Mouse (Mus musculus) kidney, adult 2 months (tissue): ENCODE measurements around the gene Gpr107. TPM values are rescaled to one million over a fixed set of nuclear protein-coding genes. Genes with fewer than 3 reads are reported as not detected.
A peak's percentile ranks its signal among the peaks of the same experiment; 100 is the strongest.
"Not testable (repeated sequence)": the region's sequence is repeated elsewhere in the genome, so short reads cannot be mapped to it uniquely, and the experiment has no call there.

Experiments
- DNase-seq: peaks from one replicate; pipeline ENCODE4 v3.0.0; 2021
- H3K27ac ChIP-seq: fragments of 200-500 bp; 2 replicates; pipeline ENCODE4 v1.5.1; 2012; ENCODE audit warnings: low read depth, low read length, control low read depth, inconsistent platforms; ENCODE audit not compliant: insufficient read depth
- H3K27me3 ChIP-seq: fragments of 200-500 bp; replicated peaks from 2 replicates; pipeline ENCODE4 v1.6.1; 2012; ENCODE audit warnings: mild to moderate bottlenecking, moderate library complexity, low read length, inconsistent platforms; ENCODE audit not compliant: control insufficient read depth, insufficient read depth
- H3K36me3 ChIP-seq: fragments of 200-500 bp; 2 replicates; pipeline ENCODE4 v1.6.1; 2012; ENCODE audit warnings: mild to moderate bottlenecking, moderate library complexity, low read length, inconsistent platforms; ENCODE audit not compliant: control insufficient read depth, insufficient read depth
- H3K4me1 ChIP-seq: fragments of 200-500 bp; 2 replicates; pipeline ENCODE4 v1.6.1; 2011; ENCODE audit warnings: low read length; ENCODE audit not compliant: control insufficient read depth, insufficient read depth
- H3K4me3 ChIP-seq: fragments of 200-500 bp; 2 replicates; pipeline ENCODE4 v1.5.1; 2011; ENCODE audit warnings: mild to moderate bottlenecking, low read depth, low read length, control low read depth; ENCODE audit not compliant: insufficient read depth
- CTCF ChIP-seq: fragments of 200-500 bp; conservative IDR thresholded peaks from 2 replicates; pipeline ENCODE4 v1.5.1; 2011; ENCODE audit warnings: low read depth, mild to moderate bottlenecking, control low read depth, low read length, moderate library complexity, mixed read lengths; ENCODE audit not compliant: insufficient read depth, insufficient read length
- POLR2A ChIP-seq: fragments of 200-500 bp; IDR thresholded peaks from one replicate; pipeline ENCODE4 v1.6.1; 2011; ENCODE audit warnings: low read depth, low read length, control low read depth
- WGBS: fragments of 180-500 bp; shearing (Covaris S2); methylation state at CpG from one replicate; pipeline ENCODE4 v1.1.7; 2018; 5-methylcytosine and 5-hydroxymethylcytosine counted together
- polyA plus RNA-seq: library from polyadenylated mRNA; depleted of rRNA; stranded (reverse); fragments of >200 nt; gene quantifications from 2 replicates; pipeline ENCODE4 v1.2.3, GENCODE M21; 2012

Gene Gpr107
- polyA plus RNA-seq, 1 experiment = 22.2 TPM

- DNase-seq = no peak
- Histone ChIP-seq H3K27me3 (no peaks in the 10 kb centered on the region), H3K4me1 (no peaks in the 10 kb centered on the region), H3K36me3 (peaks cover 3% of the 10 kb centered on the region), H3K4me3 (no peak overlapping the region), H3K27ac (no peak overlapping the region)
- TF ChIP-seq POLR2A (no peak), CTCF (peak; percentile 33; the same call in 1 of the 2 replicates)
- 89% methylated on average over 4 of the region's 4 CpGs for WGBS
These were observed 21.2 kb downstream of the Gpr107 start for GRCm38 (mm10) chr2:31173290-31173689.

- WGBS = 87% methylated on average over 6 of the region's 6 CpGs
- not testable (repeated sequence) for H3K27ac ChIP-seq, H3K4me3 ChIP-seq, DNase-seq, H3K27me3 ChIP-seq, H3K4me1 ChIP-seq, H3K36me3 ChIP-seq
These were observed 26.5 kb downstream of the Gpr107 start for GRCm38 (mm10) chr2:31178593-31178992.

GRCm38 (mm10) chr2:31179471-31179870, 27.4 kb downstream of the Gpr107 start:
- Histone ChIP-seq H3K4me1 (no peaks in the 10 kb centered on the region), H3K36me3 (peaks cover 2% of the 10 kb centered on the region; the same call in 1 of the 2 replicates), H3K27ac (no peak overlapping the region), H3K27me3 (no peaks in the 10 kb centered on the region), H3K4me3 (no peak overlapping the region)
- TF ChIP-seq CTCF (no peak), POLR2A (no peak)
- 72% methylated on average over 7 of the region's 7 CpGs for WGBS
- no peak for DNase-seq

- 52% methylated on average over 7 of the region's 7 CpGs for WGBS
- Histone ChIP-seq H3K4me3 (no peak overlapping the region), H3K36me3 (peaks cover 2% of the 10 kb centered on the region; the same call in 1 of the 2 replicates), H3K4me1 (no peaks in the 10 kb centered on the region), H3K27me3 (no peaks in the 10 kb centered on the region), H3K27ac (no peak overlapping the region)
- TF ChIP-seq POLR2A (no peak), CTCF (no peak)
- peak; percentile 34 for DNase-seq
These were observed 28.0 kb downstream of the Gpr107 start for GRCm38 (mm10) chr2:31180081-31180551.

GRCm38 (mm10) chr2:31182786-31183330, 30.7 kb downstream of the Gpr107 start:
- Histone ChIP-seq H3K27ac (no peak overlapping the region), H3K27me3 (no peaks in the 10 kb centered on the region), H3K4me3 (no peak overlapping the region), H3K4me1 (no peaks in the 10 kb centered on the region), H3K36me3 (no peaks in the 10 kb centered on the region; the same call in 1 of the 2 replicates)
- no peak for TF ChIP-seq POLR2A
- no peak for TF ChIP-seq CTCF
- 88% methylated on average over 6 of the region's 6 CpGs for WGBS
- no peak for DNase-seq

GRCm38 (mm10) chr2:31183830-31184229, 31.7 kb downstream of the Gpr107 start:
- TF ChIP-seq POLR2A (no peak), CTCF (no peak)
- Histone ChIP-seq H3K36me3 (no peaks in the 10 kb centered on the region; the same call in 1 of the 2 replicates), H3K27me3 (no peaks in the 10 kb centered on the region), H3K4me3 (no peak overlapping the region), H3K4me1 (no peaks in the 10 kb centered on the region), H3K27ac (no peak overlapping the region)
- WGBS = 100% methylated on average over 1 of the region's 1 CpGs
- DNase-seq = no peak

GRCm38 (mm10) chr2:31188691-31189090, 36.6 kb downstream of the Gpr107 start:
- Histone ChIP-seq H3K4me1 (no peaks in the 10 kb centered on the region), H3K27me3 (no peaks in the 10 kb centered on the region), H3K4me3 (no peak overlapping the region), H3K27ac (no peak overlapping the region), H3K36me3 (no peaks in the 10 kb centered on the region; the same call in 1 of the 2 replicates)
- no peak for TF ChIP-seq POLR2A
- no peak for TF ChIP-seq CTCF
- WGBS = 89% methylated on average over 1 of the region's 1 CpGs
- DNase-seq = peak; percentile 35
